Comparison of ENCODE assay signal across 23 mouse cellular contexts in genomic region chr2:112432523-112432922, GRCm38 (mm10). TPM values are rescaled to one million over a fixed set of nuclear protein-coding genes. Genes with fewer than 3 reads are reported as not detected.
DNase-seq lines count a peak whose midpoint lies in the region; TF ChIP-seq lines count a peak whose summit lies in the region.
"Had no signal": no experiment of that assay in that cellular context is flagged by ENCODE, and none has a peak within 500 bp of the region (broad histone marks: within the 10 kb centered on the region; RNA-seq: fewer than 3 reads in every experiment).

No protein-coding gene starts in this region.

- H3K4me3 ChIP-seq in MEL (ENCODE audit: control insufficient read depth in 1 of 2, insufficient read depth in 1 of 2, low read depth in 2 of 2, low read length in 2 of 2): no peak overlapping the region
- H3K4me3 ChIP-seq: embryonic facial prominence, embryonic 10.5 days; embryonic facial prominence, embryonic 12.5 days; forebrain, embryonic 13.5 days; forebrain, embryonic 15.5 days had no signal

- H3K9me3 ChIP-seq in MEL (replicated peaks; ENCODE audit: insufficient read depth, low read length): no peaks in the 10 kb centered on the region
- H3K9me3 ChIP-seq: embryonic facial prominence, embryonic 10.5 days; embryonic facial prominence, embryonic 12.5 days; forebrain, embryonic 13.5 days; forebrain, embryonic 15.5 days had no signal

- H3K27me3 ChIP-seq in MEL (ENCODE audit: control insufficient read depth in 1 of 2, insufficient read depth in 2 of 2, low read length in 2 of 2): no peaks in the 10 kb centered on the region
- H3K27me3 ChIP-seq: embryonic facial prominence, embryonic 12.5 days; forebrain, embryonic 13.5 days; forebrain, embryonic 15.5 days; Patski had no signal

- no peak for TF ChIP-seq CTCF in MEL (IDR thresholded peaks at IDR 0.05 in 2 of 3, conservative IDR thresholded peaks at IDR 0.05 in 1 of 3; ENCODE audit: control insufficient read depth in 1 of 3, insufficient read depth in 1 of 3, low read depth in 2 of 3, low read length in 3 of 3, poor library complexity in 1 of 3, severe bottlenecking in 1 of 3)

- DNase-seq in heart, adult 11 months: peak; percentile 11
- DNase-seq in heart, postnatal 25 days (ENCODE audit: low spot score): no peak
- no peak for DNase-seq in MEL (ENCODE audit: low read depth, low spot score)
- peak; percentile 47 for DNase-seq in brain, adult 2 months (ENCODE audit: low read depth, low spot score)
- DNase-seq in adrenal gland, postnatal 14 days: no peak
- DNase-seq in right cerebral cortex, adult 2 months (ENCODE audit: low spot score in 2 of 2): no peak
- DNase-seq: adrenal gland, adult 8-10 months; adrenal gland, postnatal 25 days; cerebellum, adult 11-12 months; cerebellum, adult 2 months; cerebellum, adult 9-10 months; cerebellum, postnatal 10 days; cerebellum, postnatal 25 days; forebrain, postnatal 0 days had no signal

- H3K4me1 ChIP-seq in MEL (ENCODE audit: control insufficient read depth in 1 of 2, insufficient read depth in 2 of 2, low read length in 2 of 2): peaks cover 19 to 22% of the 10 kb centered on the region in 2 experiments
- H3K4me1 ChIP-seq: embryonic facial prominence, embryonic 10.5 days; embryonic facial prominence, embryonic 12.5 days; forebrain, embryonic 13.5 days; forebrain, embryonic 15.5 days had no signal

- H3K27ac ChIP-seq in MEL (ENCODE audit: control insufficient read depth, low read depth, low read length): 0 out of 2 replicates have a peak overlapping the region, but pooled peaks have one; percentile 10
- H3K27ac ChIP-seq: embryonic facial prominence, embryonic 10.5 days; embryonic facial prominence, embryonic 12.5 days; forebrain, embryonic 13.5 days; forebrain, embryonic 15.5 days had no signal

- intact Hi-C loops in heart, postnatal 25 days (cut with DNase I): no loop called here

- H3K9ac ChIP-seq in MEL (ENCODE audit: control insufficient read depth, low read depth, low read length, poor library complexity, severe bottlenecking): no peak overlapping the region
- H3K9ac ChIP-seq: embryonic facial prominence, embryonic 12.5 days; forebrain, embryonic 13.5 days; forebrain, embryonic 15.5 days; forebrain, postnatal 0 days had no signal

- TF ChIP-seq POLR2A in MEL (IDR thresholded peaks at IDR 0.05; ENCODE audit: control insufficient read depth in 1 of 2, insufficient read depth in 1 of 2, low read depth in 1 of 2, low read length in 2 of 2, poor library complexity in 1 of 2): no peak

- TF ChIP-seq RAD21 in MEL (IDR thresholded peaks at IDR 0.05; ENCODE audit: low read depth, low read length): no peak

- no peaks in the 10 kb centered on the region for H3K79me2 ChIP-seq in MEL (ENCODE audit: control insufficient read depth, insufficient read depth, low read length, poor library complexity)

- H3K36me3 ChIP-seq in MEL (ENCODE audit: control insufficient read depth in 1 of 2, insufficient read depth in 2 of 2, low read length in 2 of 2): peaks cover 0 to 30% of the 10 kb centered on the region in 2 experiments; a peak in 2 of 4 replicates
- H3K36me3 ChIP-seq: embryonic facial prominence, embryonic 10.5 days; embryonic facial prominence, embryonic 12.5 days; forebrain, embryonic 15.5 days had no signal

- TF ChIP-seq EP300 in MEL (IDR thresholded peaks at IDR 0.05; ENCODE audit: low read depth in 1 of 2, low read length in 2 of 2): no peak

TF ChIP-seq in MEL, 35 proteins besides CTCF, POLR2A, EP300 and RAD21:
- no peak for TF ChIP-seq TBP (IDR thresholded peaks at IDR 0.05; ENCODE audit: low read depth, low read length)
- TF ChIP-seq BHLHE40 (IDR thresholded peaks at IDR 0.05; ENCODE audit: borderline replicate concordance, low read depth, low read length): no peak
- TF ChIP-seq POLR2AphosphoS5 (IDR thresholded peaks at IDR 0.05; ENCODE audit: borderline replicate concordance, low read depth, low read length): no peak
- no peak for TF ChIP-seq TAL1 (IDR thresholded peaks at IDR 0.05; ENCODE audit: low read length)
- TF ChIP-seq POLR2AphosphoS2 (IDR thresholded peaks at IDR 0.05; ENCODE audit: low read length): no peak
- no peak for TF ChIP-seq USF2 (IDR thresholded peaks at IDR 0.05; ENCODE audit: borderline replicate concordance in 1 of 2, insufficient read depth in 1 of 2, low read depth in 1 of 2, low read length in 2 of 2)
- no peak for TF ChIP-seq NELFE (IDR thresholded peaks at IDR 0.05; ENCODE audit: low read depth, low read length)
- TF ChIP-seq HCFC1 (IDR thresholded peaks at IDR 0.05; ENCODE audit: low read depth, low read length): no peak
- no peak for TF ChIP-seq ZKSCAN1 (IDR thresholded peaks at IDR 0.05; ENCODE audit: low read depth, low read length)
- TF ChIP-seq MAZ (IDR thresholded peaks at IDR 0.05; ENCODE audit: low read depth, low read length): no peak
- no peak for TF ChIP-seq ETS1 (IDR thresholded peaks at IDR 0.05; ENCODE audit: low read depth, low read length)

RNA-seq across cellular contexts. Expression of gene Emc7, which starts 22.3 kb away (rescaled TPM):
- 10 to 100 TPM; 15.3 to 15.8 TPM for total RNA-seq in heart, postnatal 25 days (2021)
- total RNA-seq in MEL (2012; rRNA removed): 23.1 and 25.7 TPM in 2 replicates
- polyA plus RNA-seq in MEL (2012; ENCODE audit: insufficient read depth in 1 of 2, insufficient read length in 2 of 2, low read depth in 1 of 2, low replicate concordance in 2 of 2, missing spikeins in 1 of 2): 10 to 100 TPM in 1 of 2 experiments, not detected in 1; 17.7 TPM
- total RNA-seq in adrenal gland, postnatal 14 days (2021): 25.1 and 25.5 TPM in 2 replicates

RNA-seq across cellular contexts. Expression of gene Chrm5, which starts 48.0 kb away (rescaled TPM):
- total RNA-seq in heart, postnatal 25 days (2021): not detected
- total RNA-seq in MEL (2012; rRNA removed): not detected in 2 replicates
- not detected for polyA plus RNA-seq in MEL (2012; ENCODE audit: insufficient read depth in 1 of 2, insufficient read length in 2 of 2, low read depth in 1 of 2, low replicate concordance in 2 of 2, missing spikeins in 1 of 2)
- not detected in 2 replicates for total RNA-seq in adrenal gland, postnatal 14 days (2021)
- total RNA-seq: adrenal gland, adult 18-20 months; adrenal gland, adult 8-10 months; adrenal gland, postnatal 25 days; ES-E14 had no signal
- polyA plus RNA-seq: activated CD4-positive, CD25-positive, alpha-beta regulatory T cell, adult 4 months; C2C12; embryonic facial prominence, embryonic 10.5 days; embryonic facial prominence, embryonic 12.5 days; forebrain, embryonic 13.5 days; Patski had no signal

RNA-seq across cellular contexts. Expression of gene Katnbl1, which starts 53.5 kb away (rescaled TPM):
- 1 to 10 TPM; 4.6 to 4.7 TPM for total RNA-seq in heart, postnatal 25 days (2021)
- total RNA-seq in MEL (2012; rRNA removed): 16.6 and 16.7 TPM in 2 replicates
- polyA plus RNA-seq in MEL (2012; ENCODE audit: insufficient read depth in 1 of 2, insufficient read length in 2 of 2, low read depth in 1 of 2, low replicate concordance in 2 of 2, missing spikeins in 1 of 2): 10 to 100 TPM in 1 of 2 experiments, not detected in 1; 12.6 TPM
- 12.3 and 12.4 TPM in 2 replicates for total RNA-seq in adrenal gland, postnatal 14 days (2021)

Comparison
In these comparisons a context has a peak if more than half of its experiments do, and no peak if none do; other contexts are left out.
1. DNase-seq: peak in heart, adult 11 months (single experiment) and brain, adult 2 months (single experiment); none in heart, postnatal 25 days (single experiment), MEL (single experiment), adrenal gland, postnatal 14 days (single experiment) and right cerebral cortex, adult 2 months (0 of 2).